Comparison of ENCODE assay signal across 8 mouse cellular contexts in the genomic region with DNA sequence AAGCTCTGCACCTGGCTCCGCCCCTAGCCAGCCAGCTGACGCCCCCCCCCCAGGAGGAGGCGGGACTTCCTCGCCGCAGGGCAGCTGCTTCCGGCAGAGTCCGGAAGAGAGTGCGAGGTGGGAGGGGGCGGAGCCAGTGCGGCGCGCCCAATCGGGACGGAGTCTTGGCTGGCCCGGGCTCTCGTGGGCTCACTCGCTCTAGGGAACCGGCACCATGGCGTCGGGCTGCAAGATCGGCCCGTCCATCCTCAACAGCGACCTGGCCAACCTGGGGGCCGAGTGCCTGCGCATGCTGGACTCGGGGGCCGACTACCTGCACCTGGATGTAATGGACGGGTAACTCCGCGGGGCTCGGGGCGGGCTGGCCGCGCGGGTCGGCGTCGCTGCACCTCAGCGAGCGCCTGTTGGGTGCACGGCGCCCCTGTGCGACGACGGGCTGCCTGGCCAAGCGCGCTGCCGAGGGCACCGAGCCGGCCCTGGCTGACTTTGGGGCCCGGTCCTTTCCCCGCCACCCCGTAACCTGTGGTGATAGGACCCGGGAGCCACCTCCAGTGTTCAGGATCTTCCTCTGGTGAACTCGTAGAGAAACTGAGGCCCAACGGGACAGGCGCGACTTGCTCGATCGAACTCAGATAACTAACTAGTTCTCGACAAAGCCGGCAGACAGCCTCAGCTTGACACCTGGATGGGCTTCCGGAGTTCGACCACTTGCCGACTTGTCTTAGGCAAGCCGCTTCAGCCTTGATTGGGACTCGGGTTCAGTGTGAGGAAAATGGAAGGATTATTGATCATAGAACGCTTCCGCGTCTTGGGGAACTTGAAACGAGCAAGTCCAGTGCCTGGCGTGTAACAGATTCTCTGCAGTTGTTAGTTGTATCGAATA. TPM values are rescaled to one million over a fixed set of nuclear protein-coding genes. Genes with fewer than 3 reads are reported as not detected.
DNase-seq lines count a peak whose midpoint lies in the region; ATAC-seq and TF ChIP-seq lines count a peak whose summit lies in the region.

A gene (plus strand): TSS at position 139 of the 883 bp plus-strand sequence.

- H3K4me3 ChIP-seq in cortical plate, adult 2 months (ENCODE audit: insufficient read depth, low read length): peak within 1 kb of the TSS; percentile 56

- peak within 1 kb of the TSS; percentile 34; the same call in 1 of the 2 replicates for H3K27ac ChIP-seq in cortical plate, adult 2 months (ENCODE audit: insufficient read depth, low read length)

- peak; percentile 99 for ATAC-seq in activated CD4-positive, CD25-positive, alpha-beta regulatory T cell, adult 4 months
- ATAC-seq in megakaryocyte progenitor cell, adult 5-6 weeks (replicated peaks; ENCODE audit: poor library complexity): peak; percentile 90

- peak; percentile 94 for DNase-seq in gastrocnemius, postnatal 10 days
- DNase-seq in induced T-regulatory cell, adult 2 months (ENCODE audit: low read depth): peak; percentile 95
- peak; percentile 73 to 86 for DNase-seq in left cerebral cortex, adult 9 months (ENCODE audit: low spot score in 2 of 2)
- DNase-seq in right cerebral cortex, postnatal 14 days: peak; percentile 93
- DNase-seq in urinary bladder, postnatal 36 days (ENCODE audit: low spot score in 2 of 2): peak; percentile 87 to 92

- H3K4me1 ChIP-seq in cortical plate, adult 2 months (ENCODE audit: control insufficient read depth, insufficient read depth, low read length): no peaks in the 10 kb centered on the region; the same call in none of the 2 replicates

- TF ChIP-seq CTCF in cortical plate, adult 2 months (IDR thresholded peaks at IDR 0.05; ENCODE audit: extremely low read depth, insufficient read depth, low read length): no peak

- peak; percentile 77; the same call in 1 of the 2 replicates for TF ChIP-seq POLR2A in cortical plate, adult 2 months (IDR thresholded peaks at IDR 0.05; ENCODE audit: extremely low read depth, insufficient read depth, low read length)

RNA-seq across cellular contexts. Expression of the gene that starts here (rescaled TPM):
- polyA plus RNA-seq in activated CD4-positive, CD25-positive, alpha-beta regulatory T cell, adult 4 months (2017; shearing (Covaris generic)): 10 to 100 TPM; 59.7 to 63.3 TPM
- 23.8 and 25.9 TPM in 2 replicates for polyA plus RNA-seq in cortical plate, adult 2 months (2012; rRNA removed)
- total RNA-seq in gastrocnemius, postnatal 10 days (2021): 10 to 100 TPM; 10.2 to 13.4 TPM
- 62.2 and 65.0 TPM in 2 replicates for total RNA-seq in megakaryocyte progenitor cell, adult 5-6 weeks (2015)
- total RNA-seq in megakaryocyte progenitor cell, adult 5-6 weeks (2017): 61.4 and 68.6 TPM in 2 replicates

Comparison
In these comparisons a context has a peak if more than half of its experiments do, and no peak if none do; other contexts are left out.
1. Peak in every context shown above with its lines: DNase-seq, ATAC-seq, H3K4me3 ChIP-seq and H3K27ac ChIP-seq.
2. RNA of the gene that starts here (total RNA-seq): 61.4 to 68.6 TPM in megakaryocyte progenitor cell, adult 5-6 weeks; 10.2 to 13.4 TPM in gastrocnemius, postnatal 10 days; every median in the first group is over 4 times any median in the second.